Mouse (Mus musculus): Measurements from ENCODE around the gene Lfng. TPM values are rescaled to one million over a fixed set of nuclear protein-coding genes. Genes with fewer than 3 reads are reported as not detected.

Lfng gene
- polyA plus RNA-seq, 1 experiment from 2014 or later = 34.1 TPM

- H3K27me3 ChIP-seq (ENCODE audit: control insufficient read depth, insufficient read depth, low read length) = no peaks in the 10 kb centered on the region
- H3K4me1 ChIP-seq (replicated peaks; ENCODE audit: control insufficient read depth, insufficient read depth, low read length) = peaks cover 43% of the 10 kb centered on the region
- DNase-seq (ENCODE audit: low spot score) (peak; percentile 62), ATAC-seq (ENCODE audit: low FRiP score) (0 out of 2 replicates have a peak, but pooled peaks have one; percentile 6)
- WGBS = 0% methylated on average over 5 of the region's 5 CpGs
- H3K4me2 ChIP-seq (replicated peaks; ENCODE audit: low read depth, low read length) = no peak overlapping the region; the same call in 1 of the 2 replicates
- no peak overlapping the region for H3K4me3 ChIP-seq (ENCODE audit: low read depth, low read length)
- no peaks in the 10 kb centered on the region for H3K9me3 ChIP-seq (ENCODE audit: control insufficient read depth, low read length)
- peak overlapping the region; percentile 75 for H3K27ac ChIP-seq (ENCODE audit: low read depth, low read length)
- H3K36me3 ChIP-seq (ENCODE audit: control insufficient read depth, insufficient read depth, low read length) = no peaks in the 10 kb centered on the region
- H3K9ac ChIP-seq (ENCODE audit: low read depth, low read length) = no peak overlapping the region
These were observed 25.6 kb upstream of the Lfng start for GRCm38 (mm10) chr5:140581569-140581968.

DNA sequence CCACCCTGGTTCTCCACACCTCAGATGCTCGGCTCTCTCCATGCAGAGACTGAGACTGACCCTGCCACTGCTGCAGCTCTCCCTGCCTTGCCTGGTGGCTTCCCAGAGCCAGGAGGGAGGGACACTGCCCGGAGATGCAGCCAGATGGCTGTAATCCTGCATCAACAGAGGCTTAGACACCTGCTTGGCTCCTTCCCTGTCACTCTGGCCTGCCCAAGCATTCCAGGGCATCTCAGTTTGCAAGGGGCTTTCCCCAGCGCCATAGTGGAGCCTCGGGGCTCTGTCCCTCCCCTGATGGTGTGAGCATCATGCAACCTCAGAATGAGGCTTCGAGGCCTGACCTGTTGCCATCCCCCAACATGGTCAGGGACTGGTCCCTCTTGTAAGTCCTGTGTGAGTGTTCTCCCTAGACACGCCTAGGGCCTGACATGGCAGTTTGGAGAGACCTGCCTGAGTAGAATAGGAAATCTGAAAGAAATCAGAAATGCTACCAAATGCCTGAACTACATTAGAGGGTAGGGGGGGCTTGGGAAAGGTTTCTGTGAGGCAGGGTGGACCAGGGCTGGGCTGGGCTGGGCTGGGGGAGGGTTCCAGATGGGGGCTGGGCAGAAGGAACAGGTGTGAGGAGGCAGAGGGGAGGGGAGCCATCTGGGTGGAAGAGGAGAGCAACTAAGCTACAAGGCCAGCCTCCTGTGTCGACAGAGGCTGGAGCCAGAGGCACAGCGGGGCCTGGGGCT, 24.0 kb upstream of the Lfng start:
- peak; percentile 48 for DNase-seq (ENCODE audit: low spot score)
- H3K27ac ChIP-seq (ENCODE audit: low read depth, low read length) = peak overlapping the region; percentile 91
- 14% methylated on average over 8 of the region's 8 CpGs for WGBS

GRCm38 (mm10) chr5:140583732-140584368, 23.3 kb upstream of the Lfng start:
- ATAC-seq (ENCODE audit: low FRiP score) (peak; percentile 75), DNase-seq (ENCODE audit: low spot score) (peak; percentile 85)
- H3K27ac ChIP-seq (ENCODE audit: low read depth, low read length) = peak overlapping the region; percentile 91
- peak overlapping the region; percentile 44; the same call in 1 of the 2 replicates for H3K9ac ChIP-seq (ENCODE audit: low read depth, low read length)
- peak overlapping the region; percentile 17; the same call in 1 of the 2 replicates for H3K4me2 ChIP-seq (replicated peaks; ENCODE audit: low read depth, low read length)
- H3K4me1 ChIP-seq (replicated peaks; ENCODE audit: control insufficient read depth, insufficient read depth, low read length) = peaks cover 41% of the 10 kb centered on the region
- 8% methylated on average over 6 of the region's 6 CpGs for WGBS
- no peaks in the 10 kb centered on the region for H3K36me3 ChIP-seq (ENCODE audit: control insufficient read depth, insufficient read depth, low read length)
- no peaks in the 10 kb centered on the region for H3K27me3 ChIP-seq (ENCODE audit: control insufficient read depth, insufficient read depth, low read length)
- no peaks in the 10 kb centered on the region for H3K9me3 ChIP-seq (ENCODE audit: control insufficient read depth, low read length)
- no peak overlapping the region for H3K4me3 ChIP-seq (ENCODE audit: low read depth, low read length)

More for the DNA sequence above, 24.0 kb upstream of the Lfng start:
- Histone ChIP-seq H3K4me3 (ENCODE audit: low read depth, low read length) (no peak overlapping the region), H3K27me3 (ENCODE audit: control insufficient read depth, insufficient read depth, low read length) (no peaks in the 10 kb centered on the region), H3K9ac (ENCODE audit: low read depth, low read length) (peak overlapping the region; percentile 44; the same call in 1 of the 2 replicates), H3K4me2 (replicated peaks; ENCODE audit: low read depth, low read length) (no peak overlapping the region), H3K36me3 (ENCODE audit: control insufficient read depth, insufficient read depth, low read length) (no peaks in the 10 kb centered on the region), H3K9me3 (ENCODE audit: control insufficient read depth, low read length) (no peaks in the 10 kb centered on the region), H3K4me1 (replicated peaks; ENCODE audit: control insufficient read depth, insufficient read depth, low read length) (peaks cover 43% of the 10 kb centered on the region)
- peak; percentile 8; the same call in 1 of the 2 replicates for ATAC-seq (ENCODE audit: low FRiP score)

GRCm38 (mm10) chr5:140589082-140589774, 17.9 kb upstream of the Lfng start:
- WGBS = 92% methylated on average over 16 of the region's 16 CpGs
- DNase-seq (ENCODE audit: low spot score) = no peak
- Histone ChIP-seq H3K4me2 (replicated peaks; ENCODE audit: low read depth, low read length) (no peak overlapping the region), H3K27ac (ENCODE audit: low read depth, low read length) (no peak overlapping the region), H3K27me3 (ENCODE audit: control insufficient read depth, insufficient read depth, low read length) (no peaks in the 10 kb centered on the region), H3K36me3 (ENCODE audit: control insufficient read depth, insufficient read depth, low read length) (no peaks in the 10 kb centered on the region), H3K9ac (ENCODE audit: low read depth, low read length) (no peak overlapping the region), H3K9me3 (ENCODE audit: control insufficient read depth, low read length) (no peaks in the 10 kb centered on the region), H3K4me1 (replicated peaks; ENCODE audit: control insufficient read depth, insufficient read depth, low read length) (peaks cover 3% of the 10 kb centered on the region), H3K4me3 (ENCODE audit: low read depth, low read length) (no peak overlapping the region)
- no peak for ATAC-seq (ENCODE audit: low FRiP score)

DNA sequence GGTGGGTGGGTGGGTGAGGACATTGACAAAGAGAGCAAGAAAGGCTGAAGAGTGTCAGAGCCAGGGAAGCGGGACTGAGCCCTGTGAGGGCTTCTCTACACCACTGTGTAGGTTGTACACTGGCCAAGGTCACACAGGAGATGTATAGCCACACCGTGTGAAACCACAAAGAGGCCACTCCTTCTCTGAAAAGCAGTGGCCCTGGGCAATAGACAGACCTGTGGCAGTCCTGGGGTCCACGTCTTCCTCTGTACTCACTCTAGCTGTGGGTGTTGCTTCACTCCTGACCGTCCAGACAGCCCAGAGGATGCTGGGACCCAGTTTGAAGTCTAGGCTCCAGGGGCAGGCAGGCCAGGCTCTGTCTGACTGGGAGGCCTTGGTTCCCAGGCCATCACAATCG, 12.3 kb upstream of the Lfng start:
- no peak overlapping the region for H3K4me2 ChIP-seq (replicated peaks; ENCODE audit: low read depth, low read length)
- no peaks in the 10 kb centered on the region for H3K9me3 ChIP-seq (ENCODE audit: control insufficient read depth, low read length)
- WGBS = 67% methylated on average over 5 of the region's 5 CpGs
- ATAC-seq (ENCODE audit: low FRiP score) (no peak), DNase-seq (ENCODE audit: low spot score) (no peak)
- no peaks in the 10 kb centered on the region for H3K27me3 ChIP-seq (ENCODE audit: control insufficient read depth, insufficient read depth, low read length)
- H3K36me3 ChIP-seq (ENCODE audit: control insufficient read depth, insufficient read depth, low read length) = no peaks in the 10 kb centered on the region
- H3K9ac ChIP-seq (ENCODE audit: low read depth, low read length) = no peak overlapping the region
- H3K4me3 ChIP-seq (ENCODE audit: low read depth, low read length) = no peak overlapping the region
- peaks cover 3% of the 10 kb centered on the region; the same call in 1 of the 2 replicates for H3K4me1 ChIP-seq (replicated peaks; ENCODE audit: control insufficient read depth, insufficient read depth, low read length)
- H3K27ac ChIP-seq (ENCODE audit: low read depth, low read length) = no peak overlapping the region

- Histone ChIP-seq H3K4me2 (replicated peaks; ENCODE audit: low read depth, low read length) (no peak overlapping the region), H3K9ac (ENCODE audit: low read depth, low read length) (no peak overlapping the region), H3K27ac (ENCODE audit: low read depth, low read length) (no peak overlapping the region), H3K4me1 (replicated peaks; ENCODE audit: control insufficient read depth, insufficient read depth, low read length) (peaks cover 3% of the 10 kb centered on the region; the same call in 1 of the 2 replicates), H3K27me3 (ENCODE audit: control insufficient read depth, insufficient read depth, low read length) (no peaks in the 10 kb centered on the region), H3K36me3 (ENCODE audit: control insufficient read depth, insufficient read depth, low read length) (no peaks in the 10 kb centered on the region), H3K4me3 (ENCODE audit: low read depth, low read length) (no peak overlapping the region), H3K9me3 (ENCODE audit: control insufficient read depth, low read length) (no peaks in the 10 kb centered on the region)
- no peak for DNase-seq (ENCODE audit: low spot score)
- 70% methylated on average over 3 of the region's 3 CpGs for WGBS
- ATAC-seq (ENCODE audit: low FRiP score) = no peak
These were observed 10.7 kb upstream of the Lfng start for GRCm38 (mm10) chr5:140596426-140596825.

DNA sequence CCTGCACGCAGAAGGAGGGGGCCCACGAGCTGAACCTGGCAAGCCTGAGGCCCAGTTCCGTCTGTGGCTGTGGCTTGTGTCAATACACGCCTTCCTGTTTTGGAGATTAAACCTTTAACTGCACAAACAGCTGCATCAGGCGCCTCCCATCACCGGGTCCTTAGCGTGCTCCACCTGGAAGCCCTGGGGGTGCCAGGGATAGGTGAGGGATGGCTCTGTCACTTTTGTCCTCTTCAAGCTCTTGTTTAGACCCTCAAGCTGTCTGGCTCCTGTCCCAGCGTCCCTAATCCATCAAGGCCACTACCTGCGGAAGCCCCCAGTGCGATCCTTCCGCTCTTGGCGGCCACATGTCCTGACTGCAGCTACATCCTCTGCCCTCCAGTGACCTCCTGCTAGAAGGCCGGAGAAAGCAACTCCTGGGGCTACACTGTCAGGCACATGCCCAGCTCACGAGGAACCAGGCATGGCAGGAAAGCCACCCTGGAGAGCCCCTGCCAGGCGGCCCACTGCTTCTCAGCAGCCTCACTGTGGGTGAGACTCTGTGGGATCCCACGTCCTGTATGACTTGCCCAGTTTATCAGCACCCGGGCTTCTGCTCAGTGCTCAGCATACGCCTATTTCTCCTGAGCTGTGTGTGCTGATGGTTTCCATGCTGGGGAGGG, 10.1 kb upstream of the Lfng start:
- Histone ChIP-seq H3K9me3 (ENCODE audit: control insufficient read depth, low read length) (no peaks in the 10 kb centered on the region), H3K27ac (ENCODE audit: low read depth, low read length) (no peak overlapping the region)
- no peak for DNase-seq (ENCODE audit: low spot score)

GRCm38 (mm10) chr5:140597787-140598186, 9.3 kb upstream of the Lfng start:
- no peaks in the 10 kb centered on the region for H3K9me3 ChIP-seq (ENCODE audit: control insufficient read depth, low read length)
- H3K27ac ChIP-seq (ENCODE audit: low read depth, low read length) = no peak overlapping the region
- no peak overlapping the region for H3K9ac ChIP-seq (ENCODE audit: low read depth, low read length)
- no peaks in the 10 kb centered on the region for H3K27me3 ChIP-seq (ENCODE audit: control insufficient read depth, insufficient read depth, low read length)
- ATAC-seq (ENCODE audit: low FRiP score) (no peak), DNase-seq (ENCODE audit: low spot score) (no peak)
- WGBS = 80% methylated on average over 4 of the region's 4 CpGs
- no peak overlapping the region for H3K4me2 ChIP-seq (replicated peaks; ENCODE audit: low read depth, low read length)
- H3K36me3 ChIP-seq (ENCODE audit: control insufficient read depth, insufficient read depth, low read length) = no peaks in the 10 kb centered on the region
- no peak overlapping the region for H3K4me3 ChIP-seq (ENCODE audit: low read depth, low read length)
- peaks cover 7% of the 10 kb centered on the region; the same call in 1 of the 2 replicates for H3K4me1 ChIP-seq (replicated peaks; ENCODE audit: control insufficient read depth, insufficient read depth, low read length)

More for the DNA sequence above, 10.1 kb upstream of the Lfng start:
- no peak overlapping the region for H3K4me3 ChIP-seq (ENCODE audit: low read depth, low read length)
- H3K9ac ChIP-seq (ENCODE audit: low read depth, low read length) = no peak overlapping the region
- no peak for ATAC-seq (ENCODE audit: low FRiP score)
- 67% methylated on average over 18 of the region's 18 CpGs for WGBS
- no peaks in the 10 kb centered on the region for H3K36me3 ChIP-seq (ENCODE audit: control insufficient read depth, insufficient read depth, low read length)
- H3K4me2 ChIP-seq (replicated peaks; ENCODE audit: low read depth, low read length) = no peak overlapping the region
- H3K4me1 ChIP-seq (replicated peaks; ENCODE audit: control insufficient read depth, insufficient read depth, low read length) = peaks cover 7% of the 10 kb centered on the region; the same call in 1 of the 2 replicates
- no peaks in the 10 kb centered on the region for H3K27me3 ChIP-seq (ENCODE audit: control insufficient read depth, insufficient read depth, low read length)
